Mouse (Mus musculus): ENCODE data around the gene Pycr2.

GRCm38 (mm10) chr1:180881768-180882167 lies 22.3 kb upstream of the Pycr2 start:
- TF ChIP-seq CTCF (IDR thresholded peaks at IDR 0.05; ENCODE audit: control insufficient read depth, insufficient read depth, insufficient replicate concordance, low read depth, low read length) (no peak), POLR2A (IDR thresholded peaks at IDR 0.05; ENCODE audit: control insufficient read depth, low read depth, low read length) (no peak)

Measured in testis, adult 2 months (tissue).